Mouse (Mus musculus) hindbrain, embryonic 16.5 days (tissue): ENCODE measurements around the gene Fancc. TPM values are rescaled to one million over a fixed set of nuclear protein-coding genes. Genes with fewer than 3 reads are reported as not detected.

Experiments used
- ATAC-seq: fragments of 200-750 bp; cut with Nextera tagmentation; 2 replicates; pipeline ENCODE4 v1.8.0; 2017; ENCODE audit warnings: moderate TSS enrichment, moderate library complexity
- H3K27ac ChIP-seq: fragments of 300-500 bp; sonication (generic); 2 replicates; pipeline ENCODE4 v1.5.1; 2014; ENCODE audit warnings: low read depth, mild to moderate bottlenecking, control low read depth, low read length, moderate library complexity
- H3K27me3 ChIP-seq: fragments of 300-500 bp; sonication (generic); replicated peaks from 2 replicates; pipeline ENCODE4 v1.6.1; 2014; ENCODE audit warnings: low read length; ENCODE audit not compliant: control insufficient read depth, insufficient read depth
- H3K36me3 ChIP-seq: fragments of 300-500 bp; sonication (generic); 2 replicates; pipeline ENCODE4 v1.6.1; 2014; ENCODE audit warnings: mild to moderate bottlenecking, low read length, moderate library complexity, mixed read lengths; ENCODE audit not compliant: control insufficient read depth, insufficient read depth
- H3K4me1 ChIP-seq: fragments of 300-500 bp; sonication (generic); 2 replicates; pipeline ENCODE4 v1.6.1; 2014; ENCODE audit warnings: low read depth, low read length; ENCODE audit not compliant: control insufficient read depth, insufficient read depth
- H3K4me2 ChIP-seq: fragments of 300-500 bp; sonication (generic); 2 replicates; pipeline ENCODE4 v1.6.1; 2014; ENCODE audit warnings: mild to moderate bottlenecking, low read length, control low read depth, moderate library complexity
- H3K4me3 ChIP-seq: fragments of 300-500 bp; sonication (generic); 2 replicates; pipeline ENCODE4 v1.5.1; 2014; ENCODE audit warnings: mild to moderate bottlenecking, low read length, control low read depth, moderate library complexity
- H3K9ac ChIP-seq: fragments of 300-500 bp; sonication (generic); 2 replicates; pipeline ENCODE4 v1.6.1; 2014; ENCODE audit warnings: low read depth, mild to moderate bottlenecking, control low read depth, low read length, moderate library complexity
- H3K9me3 ChIP-seq: fragments of 300-500 bp; sonication (generic); 2 replicates; pipeline ENCODE4 v1.6.1; 2014; ENCODE audit warnings: mild to moderate bottlenecking, low read length, moderate library complexity; ENCODE audit not compliant: control insufficient read depth
- WGBS: fragments of 180-500 bp; shearing (Covaris S2); extraction: QIAGEN DNeasy Blood & Tissue Kit; methylation state at CpG from one replicate; pipeline ENCODE4 v1.1.7; 2014; 5-methylcytosine and 5-hydroxymethylcytosine counted together
- polyA plus RNA-seq: library from polyadenylated mRNA; unstranded; fragments of >200 nt; fragmentation: Nextera tagmentation; extraction: Ambion mirVana; gene quantifications from 2 replicates; pipeline ENCODE4 v1.2.1, GENCODE M21; 2015

The Fancc gene
- 15.7 and 16.0 TPM in 2 replicates for polyA plus RNA-seq

DNA sequence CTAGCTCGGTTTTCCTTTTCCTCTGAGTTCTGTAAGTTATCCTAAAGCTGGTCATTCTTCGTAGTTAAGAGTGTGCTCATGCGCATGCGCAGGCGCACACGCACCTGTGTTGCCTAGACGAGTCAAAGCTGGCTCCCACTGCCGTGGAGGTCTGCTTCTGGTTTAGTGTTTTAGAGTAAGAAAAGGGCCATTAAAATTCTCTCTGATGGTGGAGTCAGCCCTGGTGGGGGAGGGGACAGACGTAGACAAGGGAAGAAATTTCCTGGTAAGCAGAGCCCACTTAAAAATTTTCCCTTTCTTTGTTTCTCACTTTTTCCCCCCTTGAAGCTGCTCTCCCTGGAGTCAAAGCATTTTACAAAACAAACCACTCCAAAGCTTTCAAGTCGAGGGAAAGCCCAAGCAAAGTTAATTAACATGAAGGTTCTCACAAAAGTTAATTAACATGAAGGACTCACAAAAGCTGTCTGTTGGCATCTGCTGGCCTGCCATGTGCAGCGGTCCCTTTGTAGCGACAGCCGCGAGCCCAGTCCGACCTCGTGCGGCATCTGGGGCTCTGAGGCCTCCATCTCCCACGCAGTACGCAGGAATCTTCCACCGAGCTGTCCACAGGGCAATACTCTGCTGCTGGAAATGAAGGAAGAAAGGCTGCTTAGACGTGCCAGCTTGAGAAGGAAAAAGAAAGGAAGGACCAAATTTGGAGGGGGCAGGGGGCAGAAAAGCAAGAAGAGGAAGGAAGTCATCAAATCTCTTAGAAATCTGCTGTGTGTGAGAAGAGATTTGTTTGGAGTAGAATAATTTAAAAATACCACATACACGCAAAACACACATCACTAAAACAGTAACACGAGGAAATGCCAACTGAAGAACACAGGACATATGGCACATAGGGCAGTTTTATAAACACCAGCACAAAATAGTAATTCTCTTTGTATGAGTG is at the start of gene Fancc:
TSS of gene Fancc (minus strand) at position 633 of the 937 bp plus-strand sequence.
- peak; percentile 82 for ATAC-seq
- H3K36me3 ChIP-seq: no peaks in the 10 kb centered on the region
- H3K9me3 ChIP-seq: no peaks in the 10 kb centered on the region
- peaks cover 7% of the 10 kb centered on the region; the same call in 1 of the 2 replicates for H3K4me1 ChIP-seq
- H3K4me2 ChIP-seq: peak within 1 kb of the TSS; percentile 52
- no peaks in the 10 kb centered on the region for H3K27me3 ChIP-seq
- H3K9ac ChIP-seq: no peak within 1 kb of the TSS
- peak within 1 kb of the TSS; percentile 10; the same call in 1 of the 2 replicates for H3K4me3 ChIP-seq
- H3K27ac ChIP-seq: no peak within 1 kb of the TSS
- 16% methylated on average over 23 of the region's 23 CpGs for WGBS

DNA sequence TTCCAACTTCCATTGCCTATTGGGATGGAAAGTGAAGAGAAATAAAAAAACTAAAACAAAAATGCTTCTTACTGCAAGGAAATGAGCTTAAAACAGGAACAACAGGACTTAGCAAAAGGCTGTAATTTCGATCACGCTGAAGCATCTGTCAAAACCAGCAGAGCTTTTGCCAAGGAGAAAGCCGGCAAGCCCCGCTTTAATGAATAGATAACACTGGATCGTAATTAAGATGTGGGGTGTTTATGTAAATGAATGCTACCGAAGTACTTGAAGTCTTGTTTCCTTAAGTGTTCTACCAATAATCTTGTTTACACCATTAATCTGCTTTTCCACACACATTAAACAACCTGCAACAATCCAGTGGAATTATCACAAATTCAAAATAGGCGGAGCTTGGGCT is 48.2 kb upstream of the Fancc start:
- Histone ChIP-seq H3K9ac (no peak overlapping the region), H3K4me1 (peaks cover 13% of the 10 kb centered on the region), H3K4me3 (no peak overlapping the region), H3K27ac (peak overlapping the region; percentile 9; the same call in 1 of the 2 replicates), H3K36me3 (peaks cover 25% of the 10 kb centered on the region), H3K9me3 (no peaks in the 10 kb centered on the region), H3K4me2 (no peak overlapping the region), H3K27me3 (no peaks in the 10 kb centered on the region)
- no peak for ATAC-seq
- 46% methylated on average over 7 of the region's 7 CpGs for WGBS

DNA sequence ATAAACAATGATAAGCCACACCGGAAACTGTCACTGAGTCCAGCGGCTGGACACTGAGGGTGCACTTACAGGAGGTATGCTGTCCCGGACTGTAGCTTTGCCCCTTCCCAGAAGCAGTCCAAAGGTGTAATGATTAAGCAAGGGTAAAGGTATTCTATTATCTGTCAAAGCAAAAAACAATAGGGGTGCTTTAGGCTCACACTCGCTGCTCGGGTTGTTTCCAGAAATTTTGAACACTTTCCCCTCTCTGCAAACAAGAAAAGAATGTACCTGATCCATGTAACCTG is 47.8 kb upstream of the Fancc start:
- H3K4me1 ChIP-seq: peaks cover 13% of the 10 kb centered on the region
- no peaks in the 10 kb centered on the region for H3K27me3 ChIP-seq
- 29% methylated on average over 5 of the region's 5 CpGs for WGBS
- no peak overlapping the region for H3K9ac ChIP-seq
- H3K4me2 ChIP-seq: no peak overlapping the region; the same call in 1 of the 2 replicates
- no peaks in the 10 kb centered on the region for H3K9me3 ChIP-seq
- peak overlapping the region; percentile 9; the same call in 1 of the 2 replicates for H3K27ac ChIP-seq
- ATAC-seq: no peak
- H3K36me3 ChIP-seq: peaks cover 26% of the 10 kb centered on the region
- no peak overlapping the region for H3K4me3 ChIP-seq

DNA sequence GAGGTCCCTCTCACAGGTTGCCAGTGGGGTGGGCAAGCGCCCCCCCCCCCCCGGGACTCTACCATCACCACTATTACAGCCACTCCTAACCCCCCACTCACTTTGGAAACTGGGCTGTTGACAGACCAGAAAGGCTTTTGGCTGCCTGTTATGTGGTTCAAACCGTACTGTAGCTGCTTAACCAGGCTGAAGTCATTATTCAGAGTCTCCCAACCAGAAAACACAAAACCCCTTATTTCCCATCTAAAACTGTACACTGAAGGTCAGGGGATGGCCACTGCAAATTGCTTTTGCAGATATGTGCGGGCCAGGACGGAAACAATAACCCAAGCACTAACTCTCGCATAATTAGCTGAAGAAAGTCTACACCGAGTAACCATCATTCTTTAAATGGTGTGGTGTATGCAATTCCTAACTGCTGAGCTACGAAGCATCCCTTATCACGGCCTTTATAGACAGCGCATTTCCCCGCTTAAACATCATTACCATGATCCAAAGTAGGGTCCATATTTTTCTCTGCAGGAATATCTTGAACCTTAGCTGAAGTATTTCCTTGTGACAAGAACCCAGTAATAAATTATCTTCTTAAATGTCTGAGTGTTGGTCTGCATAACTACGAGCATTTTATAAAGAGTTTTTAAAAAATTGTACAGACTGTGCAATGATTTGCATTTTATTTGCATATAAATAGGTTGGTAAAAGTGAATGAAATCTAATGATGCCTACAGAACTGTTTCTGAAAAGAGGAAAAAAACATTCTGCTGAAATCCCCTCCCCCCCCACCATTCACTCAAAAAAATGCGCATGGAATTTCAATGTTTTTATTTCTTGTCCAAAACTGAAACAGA is 47.3 kb upstream of the Fancc start:
- Histone ChIP-seq H3K4me3 (no peak overlapping the region), H3K4me1 (peaks cover 13% of the 10 kb centered on the region), H3K4me2 (no peak overlapping the region; the same call in 1 of the 2 replicates), H3K9ac (no peak overlapping the region), H3K36me3 (peaks cover 32% of the 10 kb centered on the region), H3K9me3 (no peaks in the 10 kb centered on the region), H3K27ac (0 out of 2 replicates have a peak overlapping the region, but pooled peaks have one; percentile 39), H3K27me3 (no peaks in the 10 kb centered on the region)
- 42% methylated on average over 13 of the region's 13 CpGs for WGBS
- no peak for ATAC-seq

DNA sequence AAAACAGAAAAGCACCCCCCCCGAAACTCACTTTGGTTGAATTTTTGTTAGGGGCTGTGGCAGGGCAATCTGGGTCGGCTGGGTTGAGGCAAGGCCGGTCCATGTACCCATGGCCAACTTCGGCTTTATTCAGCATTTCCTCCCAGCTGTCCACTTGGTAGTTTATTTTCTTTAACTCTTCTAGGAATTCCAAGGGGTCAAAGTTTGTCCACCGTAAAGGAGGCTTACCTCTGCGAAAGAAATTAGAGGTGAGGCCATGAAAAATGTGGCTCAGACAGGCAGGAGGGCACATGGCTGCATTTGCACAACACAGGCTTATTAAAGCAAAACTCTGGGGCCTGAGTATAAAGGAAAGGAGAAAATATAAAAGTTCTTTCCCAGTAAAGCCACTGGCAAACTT is 46.4 kb upstream of the Fancc start:
- H3K4me3 ChIP-seq: no peak overlapping the region
- no peak overlapping the region for H3K27ac ChIP-seq
- no peak overlapping the region for H3K9ac ChIP-seq
- peaks cover 41% of the 10 kb centered on the region for H3K36me3 ChIP-seq
- H3K27me3 ChIP-seq: no peaks in the 10 kb centered on the region
- H3K9me3 ChIP-seq: no peaks in the 10 kb centered on the region
- peaks cover 13% of the 10 kb centered on the region for H3K4me1 ChIP-seq
- ATAC-seq: no peak
- no peak overlapping the region for H3K4me2 ChIP-seq
- WGBS: 64% methylated on average over 6 of the region's 6 CpGs

DNA sequence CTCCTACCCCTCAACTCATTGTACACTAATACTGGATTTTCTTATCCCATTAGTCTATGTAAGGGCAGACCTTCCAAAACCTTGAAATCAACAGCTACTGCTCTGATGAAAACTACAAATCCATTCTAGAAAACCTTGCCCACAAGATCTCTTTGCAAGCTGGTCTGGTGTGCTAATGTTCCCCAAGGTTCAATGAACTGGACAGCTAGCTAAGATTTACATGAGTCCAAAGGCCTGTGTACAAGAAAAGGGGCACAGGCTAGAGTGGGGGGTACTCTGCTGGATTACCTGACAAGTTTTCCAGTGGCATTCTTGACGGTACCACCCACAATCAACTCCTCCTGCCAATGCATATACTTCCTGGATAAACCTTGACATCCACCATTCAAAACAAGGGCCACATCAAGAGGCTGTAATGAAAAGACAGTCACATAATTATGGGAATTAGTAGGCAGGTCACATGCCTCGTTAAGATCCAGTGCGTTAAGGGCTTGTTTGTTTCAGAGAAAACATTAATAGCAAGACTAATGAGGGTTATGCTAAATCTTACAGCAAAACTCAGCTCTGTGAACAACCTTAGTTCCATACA is 45.8 kb upstream of the Fancc start:
- Histone ChIP-seq H3K4me1 (peaks cover 13% of the 10 kb centered on the region), H3K4me3 (no peak overlapping the region), H3K27me3 (no peaks in the 10 kb centered on the region), H3K9ac (no peak overlapping the region), H3K27ac (no peak overlapping the region; the same call in 1 of the 2 replicates), H3K9me3 (no peaks in the 10 kb centered on the region), H3K4me2 (no peak overlapping the region), H3K36me3 (peaks cover 47% of the 10 kb centered on the region)
- ATAC-seq: no peak
- 49% methylated on average over 3 of the region's 3 CpGs for WGBS

DNA sequence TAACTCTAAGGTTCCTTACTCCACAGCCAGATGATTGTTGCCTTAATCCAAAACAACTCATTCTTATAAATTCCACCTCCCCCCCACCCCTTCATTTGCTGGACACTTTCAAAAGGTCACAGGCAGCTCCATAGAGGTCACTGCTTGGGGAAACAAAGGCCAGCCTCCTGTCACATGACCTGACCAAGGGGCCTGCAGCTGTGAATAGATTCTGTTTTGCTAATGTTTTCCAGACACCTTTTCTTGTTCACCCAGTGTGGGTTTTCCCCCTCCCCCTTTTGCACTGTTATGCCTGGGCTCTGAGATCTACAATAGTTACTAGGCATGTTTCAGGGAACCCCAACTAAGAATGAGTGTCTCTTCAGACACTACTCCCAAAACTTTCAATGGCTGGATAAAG is 44.4 kb upstream of the Fancc start:
- ATAC-seq: no peak
- peaks cover 52% of the 10 kb centered on the region for H3K36me3 ChIP-seq
- peaks cover 13% of the 10 kb centered on the region for H3K4me1 ChIP-seq
- no peak overlapping the region for H3K9ac ChIP-seq
- no peak overlapping the region for H3K4me3 ChIP-seq
- no peak overlapping the region for H3K27ac ChIP-seq
- H3K27me3 ChIP-seq: no peaks in the 10 kb centered on the region
- H3K9me3 ChIP-seq: no peaks in the 10 kb centered on the region
- no peak overlapping the region for H3K4me2 ChIP-seq

DNA sequence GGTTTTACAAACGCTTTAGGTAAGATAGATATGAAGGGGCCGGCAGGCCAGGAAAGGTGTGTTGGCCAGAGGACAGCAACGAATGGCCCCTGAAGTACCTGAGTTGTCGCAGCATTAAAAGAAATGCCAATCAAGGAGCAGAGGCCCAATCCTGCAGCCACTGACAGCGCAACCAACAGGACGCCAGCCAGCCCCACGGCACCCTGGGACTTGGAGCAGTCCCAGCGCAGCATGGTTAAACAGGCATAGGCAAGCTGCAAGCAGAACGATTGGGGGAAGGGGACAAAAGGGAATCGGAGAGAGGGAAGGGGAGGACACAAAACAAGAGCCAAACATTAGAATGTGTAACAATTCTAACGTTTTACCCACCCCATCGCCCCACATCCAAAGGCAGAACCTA is 43.5 kb upstream of the Fancc start:
- Histone ChIP-seq H3K9ac (no peak overlapping the region), H3K27ac (no peak overlapping the region), H3K27me3 (no peaks in the 10 kb centered on the region), H3K4me2 (no peak overlapping the region), H3K36me3 (peaks cover 57% of the 10 kb centered on the region), H3K9me3 (no peaks in the 10 kb centered on the region), H3K4me3 (no peak overlapping the region), H3K4me1 (peaks cover 11% of the 10 kb centered on the region)
- no peak for ATAC-seq
- 76% methylated on average over 12 of the region's 12 CpGs for WGBS

DNA sequence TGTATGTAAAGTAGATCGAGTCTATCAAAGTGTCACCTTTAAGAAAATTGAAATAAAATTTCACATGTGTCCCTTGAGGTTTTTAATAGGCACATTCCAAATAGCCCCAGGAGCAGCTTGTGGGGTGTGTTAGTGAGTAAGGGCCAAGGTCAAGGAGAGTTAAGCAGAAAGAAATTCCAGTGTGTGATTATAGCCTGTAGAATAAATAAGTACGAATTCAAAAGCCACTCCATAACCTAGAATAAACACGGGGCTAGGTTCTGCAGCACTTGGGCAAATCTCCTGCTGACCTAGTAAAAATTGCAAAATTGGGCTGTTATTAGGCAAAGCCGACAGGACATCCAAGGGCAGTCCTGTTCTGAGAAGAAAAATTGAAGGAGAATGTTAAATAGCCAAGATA is 37.9 kb upstream of the Fancc start:
- H3K9ac ChIP-seq: no peak overlapping the region
- H3K4me3 ChIP-seq: no peak overlapping the region
- H3K27me3 ChIP-seq: no peaks in the 10 kb centered on the region
- WGBS: 87% methylated on average over 4 of the region's 4 CpGs
- no peaks in the 10 kb centered on the region for H3K9me3 ChIP-seq
- ATAC-seq: no peak
- no peak overlapping the region for H3K4me2 ChIP-seq
- peaks cover 58% of the 10 kb centered on the region for H3K36me3 ChIP-seq
- H3K4me1 ChIP-seq: no peaks in the 10 kb centered on the region
- no peak overlapping the region for H3K27ac ChIP-seq
